In genomic region chr1:82257457-82257856, GRCm38 (mm10) we compare ENCODE assay signal across 16 mouse cellular contexts. TPM values are rescaled to one million over a fixed set of nuclear protein-coding genes. Genes with fewer than 3 reads are reported as not detected.
DNase-seq lines count a peak whose midpoint lies in the region; ATAC-seq and TF ChIP-seq lines count a peak whose summit lies in the region.
"Had no signal": no experiment of that assay in that cellular context is flagged by ENCODE, and none has a peak within 500 bp of the region (broad histone marks: within the 10 kb centered on the region; RNA-seq: fewer than 3 reads in every experiment).

No protein-coding gene starts in this region.

- H3K9ac ChIP-seq in kidney, postnatal 0 days (ENCODE audit: low read depth, low read length): no peak overlapping the region
- H3K9ac ChIP-seq: embryonic facial prominence, embryonic 13.5 days; hindbrain, embryonic 12.5 days; liver, postnatal 0 days had no signal

- ATAC-seq in kidney, postnatal 0 days (replicated peaks; ENCODE audit: low FRiP score, low read depth): no peak
- no peak for ATAC-seq in inflammation-experienced regulatory T-cells, adult 6 months
- ATAC-seq: forebrain, embryonic 16.5 days; liver, postnatal 0 days had no signal

- TF ChIP-seq POLR2A in brain, embryonic 14.5 days (IDR thresholded peaks at IDR 0.05; ENCODE audit: borderline replicate concordance, extremely low read depth, insufficient read depth, insufficient read length, poor library complexity, severe bottlenecking): no peak

- H3K4me2 ChIP-seq in kidney, postnatal 0 days (ENCODE audit: low read length): no peak overlapping the region
- H3K4me2 ChIP-seq: embryonic facial prominence, embryonic 13.5 days; hindbrain, embryonic 12.5 days had no signal

- intact Hi-C loops in heart, postnatal 14 days (cut with DNase I): no loop called here

- peak; percentile 34 to 55 for DNase-seq in cerebellum, postnatal 10 days
- no peak for DNase-seq in cerebellum, postnatal 14 days
- DNase-seq in kidney, postnatal 0 days (ENCODE audit: low spot score): peak; percentile 29
- DNase-seq in kidney, adult 11 months: no peak
- DNase-seq in brain, embryonic 14.5 days (ENCODE audit: low read depth): peak; percentile 53
- DNase-seq in heart, postnatal 14 days: peak; percentile 28 to 56
- DNase-seq in right cerebral cortex, postnatal 36 days (ENCODE audit: low spot score in 2 of 2): no peak
- DNase-seq: liver, postnatal 0 days; spleen, adult 18-20 months; thymus, adult 18-20 months had no signal

- H3K4me1 ChIP-seq in kidney, postnatal 0 days (replicated peaks; ENCODE audit: insufficient read depth, low read length): no peaks in the 10 kb centered on the region

- 40% methylated on average over 5 of the region's 5 CpGs for WGBS in kidney, postnatal 0 days

- H3K27me3 ChIP-seq in kidney, postnatal 0 days (ENCODE audit: insufficient read depth, low read length): no peaks in the 10 kb centered on the region
- H3K27me3 ChIP-seq: embryonic facial prominence, embryonic 13.5 days; hindbrain, embryonic 12.5 days had no signal

- no peak for TF ChIP-seq CTCF in kidney, postnatal 0 days (IDR thresholded peaks at IDR 0.05; ENCODE audit: low read depth)
- no peak for TF ChIP-seq CTCF in brain, embryonic 14.5 days (IDR thresholded peaks at IDR 0.05; ENCODE audit: borderline replicate concordance, extremely low read depth, insufficient read depth, insufficient read length)

- H3K36me3 ChIP-seq in kidney, postnatal 0 days (ENCODE audit: insufficient read depth, low read length): no peaks in the 10 kb centered on the region
- H3K36me3 ChIP-seq: G1E had no signal

- no peak overlapping the region for H3K4me3 ChIP-seq in kidney, postnatal 0 days (replicated peaks; ENCODE audit: low read depth, low read length)
- H3K4me3 ChIP-seq: embryonic facial prominence, embryonic 13.5 days; hindbrain, embryonic 12.5 days had no signal

- no peaks in the 10 kb centered on the region for H3K9me3 ChIP-seq in kidney, postnatal 0 days (replicated peaks; ENCODE audit: low read length)
- H3K9me3 ChIP-seq: embryonic facial prominence, embryonic 13.5 days; G1E; hindbrain, embryonic 12.5 days had no signal

- H3K27ac ChIP-seq in kidney, postnatal 0 days: no peak overlapping the region
- H3K27ac ChIP-seq: embryonic facial prominence, embryonic 13.5 days; hindbrain, embryonic 12.5 days had no signal

RNA-seq across cellular contexts. Expression of gene Gm9747, which starts 24.5 kb away (rescaled TPM):
- 10.8 and 11.1 TPM in 2 replicates for polyA plus RNA-seq in kidney, postnatal 0 days (2015; fragmentation: Nextera tagmentation; extraction: Ambion mirVana)
- 0.05 and 0.15 TPM in 2 replicates for polyA plus RNA-seq in brain, embryonic 14.5 days (2012; rRNA removed)
- not detected for total RNA-seq in heart, postnatal 14 days (2021)
- polyA plus RNA-seq in inflammation-experienced regulatory T-cells, adult 6 months (2017; shearing (Covaris generic)): not detected
- total RNA-seq: left cerebral cortex, postnatal 10 days had no signal
- polyA plus RNA-seq: G1E had no signal

RNA-seq across cellular contexts. Expression of gene Irs1, which starts 33.8 kb away (rescaled TPM):
- 3.0 and 3.1 TPM in 2 replicates for polyA plus RNA-seq in kidney, postnatal 0 days (2015; fragmentation: Nextera tagmentation; extraction: Ambion mirVana)
- 11.8 and 17.6 TPM in 2 replicates for polyA plus RNA-seq in brain, embryonic 14.5 days (2012; rRNA removed)
- 10 to 100 TPM; 37.5 to 38.0 TPM for total RNA-seq in heart, postnatal 14 days (2021)
- not detected for polyA plus RNA-seq in inflammation-experienced regulatory T-cells, adult 6 months (2017; shearing (Covaris generic))
- polyA plus RNA-seq: G1E had no signal

RNA-seq across cellular contexts. Expression of gene Rhbdd1, which starts 58.8 kb away (rescaled TPM):
- 8.0 and 8.6 TPM in 2 replicates for polyA plus RNA-seq in kidney, postnatal 0 days (2015; fragmentation: Nextera tagmentation; extraction: Ambion mirVana)
- 4.5 and 6.3 TPM in 2 replicates for polyA plus RNA-seq in brain, embryonic 14.5 days (2012; rRNA removed)
- total RNA-seq in heart, postnatal 14 days (2021): 10 to 100 TPM; 10.1 to 11.5 TPM
- 10 to 100 TPM; 15.3 to 21.5 (median 20.5) TPM for polyA plus RNA-seq in inflammation-experienced regulatory T-cells, adult 6 months (2017; shearing (Covaris generic))

Comparison
In these comparisons a context has a peak if more than half of its experiments do, and no peak if none do; other contexts are left out.
1. DNase-seq: peak in cerebellum, postnatal 10 days (2 of 2), kidney, postnatal 0 days (single experiment), brain, embryonic 14.5 days (single experiment) and heart, postnatal 14 days (2 of 2); none in cerebellum, postnatal 14 days (0 of 2), kidney, adult 11 months (single experiment) and right cerebral cortex, postnatal 36 days (0 of 2).
2. RNA of gene Gm9747, which starts 24.5 kb away (polyA plus RNA-seq): 10.8 to 11.1 TPM in kidney, postnatal 0 days; 0.05 to 0.15 TPM in brain, embryonic 14.5 days and not detected in inflammation-experienced regulatory T-cells, adult 6 months; every median in the first group is over 10 times any median in the second.